Mouse (Mus musculus) cerebellum, adult (tissue): ENCODE measurements around the gene Sf3b2.
"Not testable (repeated sequence)": the region's sequence is repeated elsewhere in the genome, so short reads cannot be mapped to it uniquely, and the experiment has no call there.

ENCODE experiments used
- ATAC-seq: cut with Nextera tagmentation; 2 replicates; pipeline ENCODE4 v1.9.2; 2017; ENCODE audit warnings: mild to moderate bottlenecking, moderate library complexity, mixed read lengths; ENCODE audit not compliant: insufficient number of reproducible peaks, low FRiP score, low TSS enrichment

Sf3b2 gene

DNA sequence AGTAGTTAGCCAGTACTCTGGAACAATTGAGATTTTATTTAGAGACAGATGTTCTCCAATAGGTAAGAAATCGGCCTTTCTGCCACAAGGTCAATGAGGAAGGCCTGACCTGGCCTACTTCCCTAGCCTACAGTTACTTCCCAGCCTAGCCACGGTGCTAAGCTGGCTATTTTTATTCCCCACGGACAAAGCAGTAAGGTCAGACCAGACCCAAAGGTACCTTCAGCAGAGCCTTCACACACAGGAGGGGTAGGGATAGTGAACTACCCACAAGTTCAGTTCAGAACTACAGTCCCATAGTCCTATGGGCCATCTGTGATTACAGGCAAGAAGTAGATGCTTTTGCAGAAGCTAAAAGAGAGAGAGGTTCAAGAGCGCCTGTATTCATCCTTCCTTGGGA is 21.3 kb downstream of the Sf3b2 start:
- no peak for ATAC-seq

DNA sequence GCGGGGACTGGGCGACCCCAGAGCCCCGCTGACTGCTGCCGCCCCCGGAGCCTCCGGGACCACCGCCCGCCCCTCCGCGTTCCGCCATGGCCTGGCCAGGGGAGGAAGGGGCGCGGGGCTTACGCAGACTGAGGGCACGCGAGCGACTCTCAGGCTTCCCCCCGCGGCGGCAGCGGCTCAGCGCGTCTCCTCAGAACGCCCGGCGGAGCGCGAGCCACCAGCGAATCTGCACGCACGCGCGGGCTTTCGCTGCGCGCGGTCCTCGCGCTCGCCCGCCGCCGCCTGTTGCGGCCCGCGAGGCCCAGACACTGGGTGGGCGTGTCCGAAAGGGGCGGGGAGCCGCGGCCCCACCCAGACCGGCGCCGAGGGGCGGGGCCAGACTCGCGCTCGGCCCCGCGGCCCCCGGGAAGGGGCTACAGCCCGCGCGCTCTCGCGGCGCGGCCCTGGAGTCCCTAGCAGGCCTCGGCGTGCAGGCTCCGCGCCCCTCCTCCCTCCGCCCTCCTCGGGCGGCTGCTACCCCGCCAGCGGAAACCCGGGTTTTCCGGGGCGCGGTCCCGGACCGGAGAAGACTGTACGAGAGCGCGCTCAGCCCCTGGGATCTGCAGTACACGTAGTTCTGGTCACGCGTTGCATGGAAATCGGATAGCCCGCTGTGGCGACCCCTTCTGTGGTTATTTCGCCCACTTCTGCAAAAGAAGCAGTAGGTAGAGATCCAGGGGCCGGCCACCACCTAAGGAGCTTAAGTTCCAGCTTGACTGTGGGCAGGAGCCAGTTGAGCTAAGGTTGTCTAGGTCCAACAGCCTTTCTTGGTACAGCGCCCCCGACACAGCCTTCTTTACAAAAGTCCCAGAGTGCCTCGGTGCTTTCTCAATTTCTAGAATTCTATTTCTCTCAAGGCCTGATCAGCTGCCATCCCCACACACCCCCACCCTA is 22.2 kb downstream of the Sf3b2 start, which contains the start of gene Pacs1:
Gene Pacs1, minus strand, starts transcription at position 319 of the 933 bp plus-strand sequence.
- peak; percentile 74; the same call in 1 of the 2 replicates for ATAC-seq

GRCm38 (mm10) chr19:5272326-5272795 is 22.9 kb downstream of the Sf3b2 start:
- peak; percentile 41; the same call in 1 of the 2 replicates for ATAC-seq

DNA sequence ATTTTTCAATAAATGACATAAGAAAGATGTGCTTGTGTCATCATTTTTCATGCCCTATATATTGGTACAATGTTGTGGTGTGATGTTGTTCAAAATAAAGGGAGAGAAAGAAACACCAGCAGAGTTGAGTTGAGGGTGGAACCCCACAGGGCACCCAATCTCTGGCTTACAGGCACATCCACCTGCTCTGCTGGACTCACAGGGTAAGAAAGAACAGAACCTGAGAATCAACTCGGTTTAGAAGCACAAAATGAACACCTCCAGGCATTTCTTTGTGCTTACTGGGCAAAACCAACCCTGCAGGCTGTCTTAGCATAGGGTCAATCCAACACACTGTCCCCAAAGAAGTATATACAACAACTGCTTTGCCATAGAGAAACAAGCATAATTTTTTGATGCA is 23.8 kb downstream of the Sf3b2 start:
- ATAC-seq, result no peak

- no peak for ATAC-seq
Observed at GRCm38 (mm10) chr19:5269392-5269791, 25.9 kb downstream of the Sf3b2 start.

- no peak for ATAC-seq
Observed at GRCm38 (mm10) chr19:5268875-5269274, 26.4 kb downstream of the Sf3b2 start.

- ATAC-seq, result no peak
Observed at GRCm38 (mm10) chr19:5268017-5268416, 27.2 kb downstream of the Sf3b2 start.

DNA sequence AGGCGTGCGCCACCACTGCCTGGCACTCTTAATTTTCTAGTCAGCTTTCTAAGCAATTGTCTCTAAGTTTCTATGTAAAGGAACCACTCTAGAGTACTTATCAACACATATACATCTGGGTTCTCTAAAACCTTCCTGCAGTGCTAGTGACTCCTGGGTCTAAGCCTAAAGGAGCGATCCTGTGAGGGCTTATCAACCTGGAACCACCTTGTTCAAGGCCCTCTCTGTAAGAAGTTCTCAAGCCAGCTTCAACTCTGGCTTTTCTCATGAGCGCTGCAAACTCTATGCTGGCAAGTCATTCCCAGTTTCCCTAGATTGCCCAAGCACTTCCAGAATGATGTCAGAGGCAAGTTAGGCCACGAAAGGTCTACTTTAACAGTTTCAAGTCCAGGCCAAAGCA is 28.2 kb downstream of the Sf3b2 start:
- ATAC-seq, result no peak

DNA sequence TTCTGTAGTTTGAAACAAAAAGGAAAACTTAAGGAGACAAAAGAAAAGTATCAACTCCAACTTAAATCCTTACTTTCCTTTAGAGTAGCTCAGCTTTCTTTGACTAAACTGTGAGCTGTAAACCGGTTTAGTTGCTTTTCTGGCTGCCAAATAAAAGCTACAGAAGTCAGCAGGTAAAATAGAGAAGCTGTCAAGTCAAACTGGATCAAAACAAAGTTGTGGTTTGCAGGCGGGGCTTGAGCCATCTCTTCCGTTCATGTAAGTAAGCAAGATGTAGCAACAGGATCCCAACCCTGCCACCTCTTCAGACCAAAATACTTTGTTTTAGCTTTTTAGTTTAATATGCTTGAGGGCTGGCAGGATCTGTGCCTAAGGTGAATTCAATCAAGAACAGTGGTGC is 38.1 kb downstream of the Sf3b2 start:
- ATAC-seq, result no peak

- not testable (repeated sequence) for ATAC-seq
Observed at GRCm38 (mm10) chr19:5236981-5237380, 58.3 kb downstream of the Sf3b2 start.

GRCm38 (mm10) chr19:5232696-5233095 is 62.6 kb downstream of the Sf3b2 start:
- no peak for ATAC-seq

DNA sequence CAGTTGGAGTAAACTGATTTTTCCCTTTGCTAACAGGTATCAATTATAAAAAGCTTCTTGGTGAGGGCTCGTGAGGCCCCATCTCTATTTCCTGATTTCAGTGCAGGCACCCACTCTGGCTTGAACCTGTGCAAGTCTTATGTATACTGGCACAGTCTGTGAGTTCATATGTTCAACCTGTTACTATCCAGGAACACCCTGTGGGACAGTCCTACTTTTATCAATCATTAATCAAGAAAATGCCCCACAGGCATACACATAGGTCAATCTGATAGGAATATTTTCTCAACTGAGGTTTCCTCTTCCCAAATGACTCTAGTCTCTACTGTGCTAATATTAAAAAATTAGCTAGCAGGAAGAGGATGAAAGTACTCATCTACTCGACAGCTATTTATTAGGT is 65.1 kb downstream of the Sf3b2 start:
- ATAC-seq, result no peak

DNA sequence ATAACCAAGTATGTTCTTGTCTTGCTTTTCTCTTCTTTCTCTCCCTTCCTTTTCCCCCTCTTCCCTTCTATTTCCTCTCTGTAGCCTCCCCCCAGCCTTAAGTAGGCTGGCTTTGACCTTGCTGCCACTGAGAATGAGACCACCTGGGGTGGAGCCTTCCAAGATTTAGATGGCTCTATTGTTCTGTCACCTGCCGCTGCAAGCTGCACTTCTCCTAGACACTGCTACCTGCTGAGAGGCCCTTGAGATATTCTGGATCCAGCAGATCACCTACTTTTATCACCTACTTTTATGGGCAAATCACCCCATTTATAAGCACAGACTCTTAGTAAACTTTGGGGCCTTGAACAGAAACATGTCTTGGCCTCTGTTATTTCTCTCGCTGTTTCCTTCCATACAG is 70.6 kb downstream of the Sf3b2 start:
- ATAC-seq, result no peak

DNA sequence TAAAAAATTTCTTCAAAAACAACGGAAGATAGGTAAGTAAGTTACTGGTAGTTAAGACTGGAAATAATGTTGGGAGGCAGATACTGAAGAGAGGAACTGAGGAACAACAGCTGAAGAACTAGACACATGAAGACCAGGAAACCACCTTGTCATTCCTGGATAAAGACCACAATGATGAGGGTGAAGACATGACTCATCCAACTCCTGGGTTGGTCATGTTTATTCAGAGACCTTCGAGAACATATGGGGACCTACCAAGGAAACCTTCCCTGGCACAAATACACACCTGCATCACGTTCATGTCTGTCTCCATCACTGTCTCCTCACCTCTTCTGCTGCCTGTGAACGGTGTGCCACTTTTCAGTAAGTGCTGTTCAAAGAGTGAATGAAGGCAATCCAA is 71.2 kb downstream of the Sf3b2 start:
- ATAC-seq, result no peak
